ENCODE assay signal across 23 mouse cellular contexts in the genomic region with DNA sequence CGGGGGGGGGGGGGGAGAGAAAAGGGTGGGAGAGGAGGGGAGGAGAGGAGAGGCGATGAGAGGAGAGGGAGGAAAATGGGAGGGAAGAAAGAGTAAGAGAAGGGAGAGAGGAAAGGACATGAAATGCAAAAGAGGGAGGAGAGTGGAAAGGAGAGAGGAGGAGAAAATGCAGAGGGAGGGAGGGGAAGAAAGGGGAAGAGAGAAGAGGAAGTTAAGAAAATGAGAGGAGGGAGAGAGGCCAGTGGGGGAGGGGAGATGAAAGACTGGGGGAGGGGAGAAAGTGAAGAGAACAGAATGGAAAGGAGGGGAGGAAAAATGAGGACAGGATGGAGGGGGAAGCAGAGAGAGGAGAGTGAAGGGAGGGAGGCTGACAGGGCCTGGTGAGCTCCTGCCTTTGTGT.
A peak's percentile ranks its signal among the peaks of the same experiment; 100 is the strongest.
DNase-seq lines count a peak whose midpoint lies in the region; ATAC-seq and TF ChIP-seq lines count a peak whose summit lies in the region.
"Had no signal": no experiment of that assay in that cellular context is flagged by ENCODE, and none has a peak within 500 bp of the region (broad histone marks: within the 10 kb centered on the region; RNA-seq: fewer than 3 reads in every experiment).

No protein-coding gene starts in this region.

- H3K4me3 ChIP-seq in CH12.LX (replicated peaks in 1 of 3; ENCODE audit: low read depth in 2 of 3, low read length in 2 of 3, poor library complexity in 1 of 3), result no peak overlapping the region
- H3K4me3 ChIP-seq in hindbrain, embryonic 16.5 days (ENCODE audit: low read length), result no peak overlapping the region
- H3K4me3 ChIP-seq: embryonic facial prominence, embryonic 12.5 days; forebrain, embryonic 13.5 days had no signal

- H3K79me2 ChIP-seq in CH12.LX (replicated peaks; ENCODE audit: control insufficient read depth, extremely low read depth, insufficient read depth, poor library complexity, severe bottlenecking), result peaks cover 2% of the 10 kb centered on the region; the same call in 1 of the 2 replicates

- in situ Hi-C loops in CH12.LX (cut with MboI; ENCODE audit: low pct_ligation_motif_present, low pct_unique_long_range_greater_than_20kb, low sequenced_read_pairs), result no loop called here

- no peaks in the 10 kb centered on the region for H3K27me3 ChIP-seq in CH12.LX (replicated peaks)
- no peaks in the 10 kb centered on the region; the same call in 1 of the 2 replicates for H3K27me3 ChIP-seq in splenic B cell, adult 2 months (ENCODE audit: control insufficient read depth, insufficient read depth, low read length, poor library complexity, severe bottlenecking)
- H3K27me3 ChIP-seq in hindbrain, embryonic 16.5 days (replicated peaks; ENCODE audit: control insufficient read depth, insufficient read depth, low read length), result no peaks in the 10 kb centered on the region
- H3K27me3 ChIP-seq: embryonic facial prominence, embryonic 12.5 days; forebrain, embryonic 13.5 days had no signal

- peak overlapping the region; percentile 74 for H3K27ac ChIP-seq in CH12.LX (ENCODE audit: insufficient read depth, low read depth)
- H3K27ac ChIP-seq in hindbrain, embryonic 16.5 days (ENCODE audit: low read depth, low read length), result no peak overlapping the region
- H3K27ac ChIP-seq: embryonic facial prominence, embryonic 12.5 days; forebrain, embryonic 13.5 days had no signal

- 46% methylated on average over 2 of the region's 2 CpGs for WGBS in hindbrain, embryonic 16.5 days

- peak; percentile 69 for ATAC-seq in granulocyte monocyte progenitor cell, adult 5-6 weeks (replicated peaks; ENCODE audit: poor library complexity, severe bottlenecking)
- no peak for ATAC-seq in hindbrain, embryonic 16.5 days
- ATAC-seq: CD4-positive, CD25-positive, alpha-beta regulatory T cell, adult 4 months; forebrain, embryonic 13.5 days; forebrain, embryonic 16.5 days had no signal

- TF ChIP-seq POLR2A in CH12.LX (IDR thresholded peaks at IDR 0.05; ENCODE audit: low read depth, low read length), result no peak

- H3K4me1 ChIP-seq in CH12.LX (ENCODE audit: control insufficient read depth in 1 of 2, insufficient read depth in 2 of 2), result peaks cover 16 to 45% of the 10 kb centered on the region in 2 experiments
- H3K4me1 ChIP-seq in hindbrain, embryonic 16.5 days (ENCODE audit: control insufficient read depth, insufficient read depth, low read depth, low read length), result no peaks in the 10 kb centered on the region
- H3K4me1 ChIP-seq: forebrain, embryonic 13.5 days had no signal

- TF ChIP-seq EP300 in CH12.LX (IDR thresholded peaks at IDR 0.05; ENCODE audit: low read length), result peak; percentile 55

- no peak for TF ChIP-seq CTCF in CH12.LX (conservative IDR thresholded peaks at IDR 0.05 in 1 of 2, IDR thresholded peaks at IDR 0.05 in 1 of 2; ENCODE audit: low read depth in 2 of 2, low read length in 2 of 2)

- peak overlapping the region; percentile 98 for H3K4me2 ChIP-seq in CH12.LX (ENCODE audit: insufficient read depth, low read depth, poor library complexity, severe bottlenecking)
- no peak overlapping the region for H3K4me2 ChIP-seq in hindbrain, embryonic 16.5 days (ENCODE audit: low read length)
- H3K4me2 ChIP-seq: embryonic facial prominence, embryonic 12.5 days; forebrain, embryonic 13.5 days had no signal

- H3K36me3 ChIP-seq in CH12.LX (replicated peaks in 1 of 2; ENCODE audit: control insufficient read depth in 1 of 2, insufficient read depth in 1 of 2, low read length in 1 of 2), result peaks cover 0 to 9% of the 10 kb centered on the region in 2 experiments
- H3K36me3 ChIP-seq in splenic B cell, adult 2 months (ENCODE audit: control insufficient read depth, insufficient read depth, low read length, poor library complexity, severe bottlenecking), result no peaks in the 10 kb centered on the region
- H3K36me3 ChIP-seq in hindbrain, embryonic 16.5 days (ENCODE audit: control insufficient read depth, insufficient read depth, low read length), result no peaks in the 10 kb centered on the region
- H3K36me3 ChIP-seq: embryonic facial prominence, embryonic 12.5 days had no signal

- TF ChIP-seq RAD21 in CH12.LX (IDR thresholded peaks at IDR 0.05; ENCODE audit: low read depth, low read length), result no peak

- no peaks in the 10 kb centered on the region for H3K9me3 ChIP-seq in CH12.LX (replicated peaks; ENCODE audit: low read length)
- H3K9me3 ChIP-seq in hindbrain, embryonic 16.5 days (ENCODE audit: control insufficient read depth, low read length), result no peaks in the 10 kb centered on the region
- H3K9me3 ChIP-seq: embryonic facial prominence, embryonic 12.5 days; forebrain, embryonic 13.5 days had no signal

- H3K9ac ChIP-seq in CH12.LX (ENCODE audit: insufficient read depth, low read depth), result 0 out of 2 replicates have a peak overlapping the region, but pooled peaks have one; percentile 69
- no peak overlapping the region for H3K9ac ChIP-seq in hindbrain, embryonic 16.5 days (ENCODE audit: low read depth, low read length)
- H3K9ac ChIP-seq: embryonic facial prominence, embryonic 12.5 days; forebrain, embryonic 13.5 days had no signal

- dilution Hi-C loops in CH12.LX (cut with MboI; ENCODE audit: extremely low pct_ligation_motif_present, extremely low pct_unique_long_range_greater_than_20kb, low sequenced_read_pairs), result no loop called here

- DNase-seq in CH12.LX (ENCODE audit: extremely low read depth), result peak; percentile 68
- peak; percentile 21 for DNase-seq in MEL-GATA-1-ER (ENCODE audit: extremely low read depth, low read depth)
- peak; percentile 5 for DNase-seq in splenic B cell, adult 2 months (ENCODE audit: low read depth, low spot score)
- DNase-seq in ovary, adult 18-20 months (ENCODE audit: low spot score), result no peak
- no peak for DNase-seq in right cerebral cortex, postnatal 36 days (ENCODE audit: low spot score in 2 of 2)
- DNase-seq in gastrocnemius, postnatal 10 days, result no peak
- DNase-seq: adrenal gland, adult 2 months; adrenal gland, postnatal 10 days; adrenal gland, postnatal 25 days; B cell, adult 2 months; cerebellum, adult 11 months; cerebellum, adult 18-20 months; cerebellum, adult 8-10 months; cerebellum, adult 9-11 months; cerebellum, postnatal 14 days; cerebellum, postnatal 36 days; embryo, embryonic 11 days had no signal

TF ChIP-seq in CH12.LX, 34 proteins besides CTCF, POLR2A, EP300 and RAD21:
- peak; percentile 83 for TF ChIP-seq IRF4 (IDR thresholded peaks at IDR 0.05; ENCODE audit: low read depth, low read length)
- TF ChIP-seq E2F4 (IDR thresholded peaks at IDR 0.05; ENCODE audit: insufficient replicate concordance, low read depth, low read length), result no peak
- peak; percentile 57; the same call in 1 of the 2 replicates for TF ChIP-seq MEF2A (IDR thresholded peaks at IDR 0.05; ENCODE audit: borderline replicate concordance, low read depth, low read length)
- no peak for TF ChIP-seq ZC3H11A (IDR thresholded peaks at IDR 0.05; ENCODE audit: low read depth, low read length)
- TF ChIP-seq ELF1 (IDR thresholded peaks at IDR 0.05; ENCODE audit: low read depth, low read length), result peak; percentile 29; the same call in 1 of the 2 replicates
- TF ChIP-seq MYC (IDR thresholded peaks at IDR 0.05; ENCODE audit: low read depth, low read length), result 0 out of 2 replicates have a peak, but pooled peaks have one; percentile 33
- TF ChIP-seq MXI1 (IDR thresholded peaks at IDR 0.05; ENCODE audit: low read depth, low read length), result peak; percentile 58
- peak; percentile 56; the same call in 1 of the 2 replicates for TF ChIP-seq ETS1 (conservative IDR thresholded peaks at IDR 0.05; ENCODE audit: low read depth, low read length)
- peak; percentile 98 for TF ChIP-seq CHD2 (IDR thresholded peaks at IDR 0.05; ENCODE audit: low read length)
- TF ChIP-seq SIN3A (IDR thresholded peaks at IDR 0.05; ENCODE audit: low read length), result 0 out of 2 replicates have a peak, but pooled peaks have one; percentile 22
- peak; percentile 30; the same call in 1 of the 2 replicates for TF ChIP-seq TCF12 (IDR thresholded peaks at IDR 0.05; ENCODE audit: low read depth, low read length)
- TF ChIP-seq HCFC1 (IDR thresholded peaks at IDR 0.05; ENCODE audit: low read depth, low read length), result peak; percentile 45
- TF ChIP-seq MAZ (IDR thresholded peaks at IDR 0.05; ENCODE audit: low read depth, low read length), result peak; percentile 87
- TF ChIP-seq NRF1 (IDR thresholded peaks at IDR 0.05; ENCODE audit: low read depth, low read length), result no peak
- peak; percentile 47; the same call in 1 of the 2 replicates for TF ChIP-seq BHLHE40 (IDR thresholded peaks at IDR 0.05; ENCODE audit: low read depth, low read length)

Comparison
In these comparisons a context has a peak if more than half of its experiments do, and no peak if none do; other contexts are left out.
1. DNase-seq: peak in CH12.LX (single experiment), MEL-GATA-1-ER (single experiment) and splenic B cell, adult 2 months (single experiment); none in ovary, adult 18-20 months (single experiment), right cerebral cortex, postnatal 36 days (0 of 2) and gastrocnemius, postnatal 10 days (single experiment).